Mouse (Mus musculus): ENCODE data around the gene Pid1. TPM values are rescaled to one million over a fixed set of nuclear protein-coding genes. Genes with fewer than 3 reads are reported as not detected.
A peak's percentile ranks its signal among the peaks of the same experiment; 100 is the strongest.

The Pid1 gene
- polyA plus RNA-seq, 1 experiment from 2014 or later, result 10.9 TPM

DNA sequence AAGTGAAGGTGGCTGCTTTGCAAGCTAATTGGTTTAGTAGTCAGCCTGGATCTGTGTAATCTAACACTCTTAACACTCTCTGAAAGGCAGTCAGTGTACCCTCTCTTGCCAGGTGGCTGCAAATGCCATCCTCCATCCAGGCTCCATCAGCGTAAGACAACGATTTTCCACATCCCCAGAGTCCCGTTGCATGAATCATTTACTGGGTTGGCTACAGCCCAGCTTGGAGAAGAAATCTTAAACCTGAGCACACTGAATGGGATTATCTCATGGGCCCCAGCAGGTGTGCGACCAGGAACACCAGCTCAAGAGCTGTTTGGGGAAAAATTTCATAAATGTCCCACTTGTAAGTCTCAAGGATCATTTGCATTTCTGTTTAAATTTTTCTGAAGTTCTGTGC lies 23.6 kb upstream of the Pid1 start:
- Histone ChIP-seq H3K27me3 (no peaks in the 10 kb centered on the region), H3K9ac (no peak overlapping the region), H3K9me3 (no peaks in the 10 kb centered on the region), H3K27ac (peak overlapping the region; percentile 29), H3K36me3 (no peaks in the 10 kb centered on the region), H3K4me2 (no peak overlapping the region), H3K4me1 (no peaks in the 10 kb centered on the region), H3K4me3 (no peak overlapping the region)
- peak; percentile 48; the same call in 1 of the 2 replicates for ATAC-seq (ENCODE audit: borderline replicate concordance, extremely low read depth, low FRiP score, low TSS enrichment)
- WGBS, result 61% methylated on average over 4 of the region's 4 CpGs

DNA sequence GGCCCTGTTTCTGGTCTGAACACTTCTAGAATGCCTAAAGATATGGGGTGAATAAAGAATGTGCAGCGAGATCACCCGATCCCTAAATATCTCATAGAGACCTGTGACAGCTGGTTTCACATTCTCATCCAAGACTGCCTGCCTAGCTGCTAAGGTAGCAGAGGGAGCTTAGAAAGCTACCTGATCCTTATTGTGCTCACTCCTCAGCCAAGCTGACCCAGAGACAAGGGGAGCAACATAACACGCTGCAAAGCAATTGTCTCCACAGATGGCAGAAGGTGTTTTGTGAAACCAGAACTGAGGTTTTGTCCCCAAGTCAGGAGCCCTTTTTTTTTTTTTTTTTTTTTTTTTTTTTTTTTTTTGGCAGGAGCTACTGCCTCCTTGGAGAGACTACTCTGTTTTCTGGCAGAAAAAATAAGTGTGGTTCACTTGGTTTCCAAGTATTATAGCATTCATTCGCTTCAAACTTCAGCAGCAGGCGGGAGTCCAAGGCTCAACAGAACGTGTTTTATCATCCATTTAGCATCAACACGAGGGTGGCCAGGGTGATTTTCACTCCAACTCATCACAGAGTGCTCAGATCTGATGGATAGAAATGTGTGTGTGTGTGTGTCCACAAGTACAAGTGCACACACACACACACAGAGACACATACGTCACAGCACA lies 22.6 kb upstream of the Pid1 start:
- Histone ChIP-seq H3K4me1 (no peaks in the 10 kb centered on the region), H3K9me3 (no peaks in the 10 kb centered on the region), H3K27me3 (no peaks in the 10 kb centered on the region), H3K9ac (no peak overlapping the region), H3K36me3 (no peaks in the 10 kb centered on the region), H3K27ac (0 out of 2 replicates have a peak overlapping the region, but pooled peaks have one; percentile 29), H3K4me3 (no peak overlapping the region), H3K4me2 (no peak overlapping the region)
- WGBS, result 53% methylated on average over 8 of the region's 8 CpGs
- no peak for ATAC-seq (ENCODE audit: borderline replicate concordance, extremely low read depth, low FRiP score, low TSS enrichment)

DNA sequence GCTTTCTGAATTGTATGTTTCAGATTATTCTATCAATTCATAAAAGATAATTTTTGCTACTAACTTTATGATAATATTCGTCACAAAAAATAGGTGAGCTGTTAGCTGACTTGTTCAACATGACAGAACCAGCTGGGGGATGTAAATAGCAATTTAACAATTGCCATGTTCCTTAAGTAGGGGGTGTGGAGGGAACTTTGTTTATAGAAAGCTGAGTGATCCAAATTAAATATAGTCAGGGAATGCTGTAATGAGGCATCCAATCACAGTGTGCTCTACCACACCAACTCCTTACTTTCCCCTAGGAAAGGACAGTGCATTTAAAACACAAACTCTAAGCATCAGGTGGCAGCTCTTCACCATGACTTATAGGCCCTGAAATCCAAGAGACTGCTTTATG lies 18.7 kb upstream of the Pid1 start:
- Histone ChIP-seq H3K9me3 (no peaks in the 10 kb centered on the region), H3K4me3 (no peak overlapping the region), H3K27me3 (no peaks in the 10 kb centered on the region), H3K36me3 (no peaks in the 10 kb centered on the region), H3K4me1 (no peaks in the 10 kb centered on the region), H3K4me2 (no peak overlapping the region), H3K27ac (0 out of 2 replicates have a peak overlapping the region, but pooled peaks have one; percentile 7), H3K9ac (no peak overlapping the region)
- WGBS, result 28% methylated on average over 1 of the region's 1 CpGs
- peak; percentile 72; the same call in 1 of the 2 replicates for ATAC-seq (ENCODE audit: borderline replicate concordance, extremely low read depth, low FRiP score, low TSS enrichment)

DNA sequence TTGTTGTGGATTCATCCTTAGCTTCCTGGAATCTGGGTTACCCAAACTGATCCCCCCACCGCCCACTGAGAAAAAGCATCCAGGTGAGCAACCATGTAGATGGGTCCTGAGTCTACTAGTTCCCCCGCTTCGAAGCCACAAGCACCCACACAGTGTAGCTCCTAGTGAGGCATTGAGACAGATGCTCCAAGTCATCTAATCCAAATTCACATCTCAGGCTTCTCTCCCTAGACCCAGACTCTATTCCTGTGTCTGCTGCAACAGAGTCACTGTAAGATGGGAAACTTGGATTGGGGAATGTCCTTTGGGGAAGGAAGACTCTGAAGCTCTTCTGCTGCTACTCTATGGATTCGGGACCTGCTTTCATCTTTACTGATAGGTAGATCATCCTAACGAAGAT lies 18.1 kb upstream of the Pid1 start:
- no peaks in the 10 kb centered on the region for H3K9me3 ChIP-seq
- H3K36me3 ChIP-seq, result no peaks in the 10 kb centered on the region
- H3K27ac ChIP-seq, result 0 out of 2 replicates have a peak overlapping the region, but pooled peaks have one; percentile 33
- ATAC-seq (ENCODE audit: borderline replicate concordance, extremely low read depth, low FRiP score, low TSS enrichment), result no peak
- H3K4me1 ChIP-seq, result no peaks in the 10 kb centered on the region
- no peak overlapping the region for H3K9ac ChIP-seq
- no peak overlapping the region for H3K4me2 ChIP-seq
- WGBS, result 91% methylated on average over 5 of the region's 5 CpGs
- no peak overlapping the region for H3K4me3 ChIP-seq
- no peaks in the 10 kb centered on the region for H3K27me3 ChIP-seq

DNA sequence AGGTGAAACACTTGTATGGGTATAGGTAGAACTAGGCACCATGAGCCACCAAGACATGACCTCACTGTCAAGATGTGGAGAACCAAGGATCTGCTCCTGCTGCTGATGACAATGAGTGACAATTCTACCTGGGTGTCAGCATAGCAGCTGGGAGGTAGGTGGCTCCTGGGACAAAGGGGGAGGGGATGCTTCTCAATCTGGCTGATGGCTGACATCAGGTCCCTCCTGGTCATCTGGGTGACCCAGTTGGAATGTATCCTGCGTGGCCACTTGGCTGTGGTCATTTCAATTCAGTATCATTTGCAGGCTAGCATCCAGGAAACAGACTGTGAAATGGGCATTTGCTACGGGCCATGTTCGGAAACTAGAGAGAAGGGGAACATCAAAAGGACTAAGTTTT lies 16.9 kb upstream of the Pid1 start:
- no peaks in the 10 kb centered on the region for H3K9me3 ChIP-seq
- no peak overlapping the region for H3K4me3 ChIP-seq
- H3K27me3 ChIP-seq, result no peaks in the 10 kb centered on the region
- no peak overlapping the region for H3K9ac ChIP-seq
- H3K27ac ChIP-seq, result no peak overlapping the region
- no peak overlapping the region for H3K4me2 ChIP-seq
- no peaks in the 10 kb centered on the region for H3K4me1 ChIP-seq
- H3K36me3 ChIP-seq, result no peaks in the 10 kb centered on the region
- 88% methylated on average over 3 of the region's 3 CpGs for WGBS
- ATAC-seq (ENCODE audit: borderline replicate concordance, extremely low read depth, low FRiP score, low TSS enrichment), result no peak

DNA sequence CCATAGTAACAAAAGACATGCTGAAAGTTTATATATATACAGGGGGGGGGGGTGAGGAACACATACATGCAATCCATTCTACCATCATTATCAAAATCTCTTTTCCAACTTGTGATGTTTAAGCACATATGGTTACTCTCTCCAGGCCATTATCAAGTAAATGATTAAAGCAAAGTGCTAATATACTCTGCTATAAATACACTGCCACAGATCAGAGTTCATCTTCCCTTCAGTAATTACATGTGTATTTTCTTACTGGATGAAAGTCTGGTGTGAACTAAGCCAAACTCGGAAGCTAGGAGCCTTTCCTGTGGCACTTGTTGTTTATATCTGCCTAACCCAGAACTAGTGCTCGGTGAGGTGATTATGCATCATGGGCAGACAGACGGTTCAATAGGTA lies 3.8 kb upstream of the Pid1 start:
- 51% methylated on average over 3 of the region's 3 CpGs for whole genome bisulfite sequencing

DNA sequence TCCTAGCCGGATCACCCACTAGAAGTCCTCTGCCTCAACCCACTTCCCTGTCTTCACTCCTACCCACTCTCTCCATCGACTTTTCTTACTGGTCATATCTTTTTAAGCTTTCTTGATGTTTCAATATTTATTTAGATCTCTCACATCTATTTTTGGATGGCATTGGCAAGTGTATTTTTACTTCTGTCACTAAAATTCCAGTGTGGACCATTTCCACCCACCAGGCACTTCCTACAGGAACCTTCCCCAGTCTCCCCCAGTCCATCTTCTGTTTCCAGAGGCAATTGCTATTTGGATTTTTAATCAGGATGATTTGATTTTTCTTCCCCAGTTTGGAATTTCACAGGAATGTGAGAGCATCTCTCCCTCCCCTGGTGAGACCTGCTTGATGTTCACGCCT lies 2.6 kb upstream of the Pid1 start:
- WGBS, result 67% methylated on average over 3 of the region's 3 CpGs
- Histone ChIP-seq H3K9ac (no peak overlapping the region), H3K36me3 (no peaks in the 10 kb centered on the region), H3K4me2 (no peak overlapping the region), H3K9me3 (no peaks in the 10 kb centered on the region), H3K27me3 (no peaks in the 10 kb centered on the region), H3K4me3 (no peak overlapping the region), H3K4me1 (no peaks in the 10 kb centered on the region), H3K27ac (no peak overlapping the region)
- no peak for ATAC-seq (ENCODE audit: borderline replicate concordance, extremely low read depth, low FRiP score, low TSS enrichment)

More for the DNA sequence above, 3.8 kb upstream of the Pid1 start:
- Histone ChIP-seq H3K4me1 (no peaks in the 10 kb centered on the region), H3K4me3 (no peak overlapping the region), H3K4me2 (no peak overlapping the region), H3K9me3 (no peaks in the 10 kb centered on the region), H3K36me3 (no peaks in the 10 kb centered on the region), H3K27ac (no peak overlapping the region), H3K27me3 (no peaks in the 10 kb centered on the region), H3K9ac (no peak overlapping the region)
- ATAC-seq (ENCODE audit: borderline replicate concordance, extremely low read depth, low FRiP score, low TSS enrichment), result no peak

DNA sequence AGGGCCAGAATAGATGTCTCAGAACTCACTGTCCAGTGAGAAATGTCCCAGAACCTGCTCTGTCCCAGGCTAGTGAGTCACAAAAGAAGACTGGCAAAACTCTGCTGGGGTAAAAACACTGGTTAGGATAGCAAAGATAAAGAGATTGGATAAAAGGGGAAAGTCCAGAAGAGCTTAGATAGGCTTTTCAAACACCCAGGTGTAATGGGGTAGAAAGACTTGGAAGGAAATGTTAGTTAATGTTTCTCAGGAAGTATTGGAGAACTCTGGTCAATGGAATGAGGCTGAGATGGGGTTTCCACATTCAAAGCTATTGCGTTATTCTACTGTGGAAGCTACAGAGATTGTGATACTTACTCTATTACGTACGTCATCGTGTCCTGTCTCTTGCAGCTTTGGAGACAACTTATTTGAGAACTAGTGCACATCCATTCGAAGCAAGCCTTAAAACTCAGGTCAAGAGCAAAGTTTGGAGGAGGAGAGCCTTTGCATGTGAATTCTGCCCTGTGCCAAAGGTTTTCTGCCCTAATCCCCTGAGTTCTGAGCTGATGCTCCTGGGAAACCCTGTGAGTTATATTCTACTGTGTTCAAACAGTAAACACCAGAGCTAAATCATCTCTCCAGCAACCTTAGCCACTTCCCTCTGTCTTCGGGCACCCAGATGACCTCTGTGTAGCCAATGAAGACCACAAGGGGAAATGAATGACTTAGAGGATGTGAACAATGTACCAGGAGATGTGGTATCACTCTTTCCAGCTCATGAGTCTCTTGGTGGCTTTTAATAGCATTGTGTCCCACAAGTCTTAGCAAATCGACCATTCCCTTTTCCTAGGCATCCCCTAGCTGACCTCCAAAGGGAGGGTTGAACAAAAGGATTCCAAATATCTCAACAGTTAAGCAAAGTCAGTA lies 1.0 kb downstream of the Pid1 start:
- WGBS, result 79% methylated on average over 7 of the region's 7 CpGs
- H3K27ac ChIP-seq, result no peak overlapping the region

GRCm38 (mm10) chr1:84362209-84362608 lies 1.8 kb downstream of the Pid1 start:
- ATAC-seq (ENCODE audit: borderline replicate concordance, extremely low read depth, low FRiP score, low TSS enrichment), result no peak
- no peaks in the 10 kb centered on the region for H3K9me3 ChIP-seq
- WGBS, result 66% methylated on average over 1 of the region's 1 CpGs
- no peaks in the 10 kb centered on the region for H3K36me3 ChIP-seq
- H3K4me3 ChIP-seq, result no peak overlapping the region
- no peak overlapping the region for H3K9ac ChIP-seq
- no peaks in the 10 kb centered on the region for H3K4me1 ChIP-seq
- H3K27me3 ChIP-seq, result no peaks in the 10 kb centered on the region
- no peak overlapping the region for H3K27ac ChIP-seq
- no peak overlapping the region for H3K4me2 ChIP-seq

More for the DNA sequence above, 1.0 kb downstream of the Pid1 start:
- no peak for ATAC-seq (ENCODE audit: borderline replicate concordance, extremely low read depth, low FRiP score, low TSS enrichment)
- no peak overlapping the region for H3K4me3 ChIP-seq
- H3K4me1 ChIP-seq, result no peaks in the 10 kb centered on the region
- no peaks in the 10 kb centered on the region for H3K27me3 ChIP-seq
- no peak overlapping the region for H3K4me2 ChIP-seq
- no peak overlapping the region for H3K9ac ChIP-seq
- no peaks in the 10 kb centered on the region for H3K36me3 ChIP-seq
- no peaks in the 10 kb centered on the region for H3K9me3 ChIP-seq

GRCm38 (mm10) chr1:84361389-84361788 lies 2.6 kb downstream of the Pid1 start:
- Histone ChIP-seq H3K4me3 (no peak overlapping the region), H3K27me3 (no peaks in the 10 kb centered on the region), H3K4me2 (no peak overlapping the region), H3K9me3 (no peaks in the 10 kb centered on the region), H3K36me3 (no peaks in the 10 kb centered on the region), H3K4me1 (no peaks in the 10 kb centered on the region), H3K9ac (no peak overlapping the region), H3K27ac (no peak overlapping the region)
- 52% methylated on average over 3 of the region's 3 CpGs for WGBS
- ATAC-seq (ENCODE audit: borderline replicate concordance, extremely low read depth, low FRiP score, low TSS enrichment), result no peak

DNA sequence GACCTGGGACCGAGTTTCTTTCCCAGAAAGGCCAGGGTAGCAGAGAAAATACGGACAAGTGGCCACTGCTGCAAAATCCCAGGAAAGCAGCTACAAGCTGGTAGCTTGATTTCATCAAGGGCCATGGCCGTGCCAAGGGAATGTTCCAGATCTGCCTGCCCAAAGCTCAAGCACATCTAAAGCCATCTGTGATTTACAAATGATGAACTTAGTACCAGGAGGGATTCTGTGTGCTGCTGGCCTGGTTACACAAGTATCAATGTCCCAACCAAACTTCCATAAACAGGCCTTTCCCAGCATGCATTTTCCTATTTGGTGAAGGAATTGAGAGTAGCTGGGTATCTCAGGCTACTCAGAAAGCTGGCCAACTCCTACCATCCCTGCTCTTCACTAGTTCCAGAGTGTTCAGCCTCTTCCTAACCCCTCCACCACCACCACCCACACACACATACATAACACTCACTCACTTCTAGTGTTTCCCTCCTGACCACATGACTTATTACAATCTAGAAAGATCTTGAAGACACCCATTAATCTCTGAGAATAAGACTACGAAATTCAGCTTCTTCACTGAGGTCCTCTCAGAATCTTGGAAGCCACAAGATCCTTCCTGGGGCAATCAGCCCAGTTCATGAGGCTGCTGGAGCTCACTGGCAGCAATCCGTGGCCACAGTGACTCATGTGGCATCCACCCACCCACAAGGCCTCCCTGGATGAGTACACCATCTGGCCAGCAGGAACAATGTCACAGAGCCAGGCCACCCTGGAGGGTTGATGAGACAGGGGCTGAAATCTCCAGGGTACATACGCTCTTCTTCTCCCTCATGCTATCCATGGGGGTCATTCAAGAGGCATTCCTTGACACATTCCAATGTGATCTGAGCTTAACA lies 4.1 kb downstream of the Pid1 start:
- Histone ChIP-seq H3K36me3 (no peaks in the 10 kb centered on the region), H3K9ac (no peak overlapping the region), H3K4me2 (no peak overlapping the region), H3K4me1 (no peaks in the 10 kb centered on the region), H3K4me3 (no peak overlapping the region), H3K9me3 (no peaks in the 10 kb centered on the region), H3K27me3 (no peaks in the 10 kb centered on the region), H3K27ac (no peak overlapping the region)
- WGBS, result 72% methylated on average over 6 of the region's 6 CpGs
- no peak for ATAC-seq (ENCODE audit: borderline replicate concordance, extremely low read depth, low FRiP score, low TSS enrichment)
